Mouse (Mus musculus): ENCODE measurements at regions not wholly inside any gene's neighbourhood (a gene's known extent, or its start where the extent isn't known, plus 50 kb on each side); places are given as distances from the start of the nearest gene placed in this dataset.

DNA sequence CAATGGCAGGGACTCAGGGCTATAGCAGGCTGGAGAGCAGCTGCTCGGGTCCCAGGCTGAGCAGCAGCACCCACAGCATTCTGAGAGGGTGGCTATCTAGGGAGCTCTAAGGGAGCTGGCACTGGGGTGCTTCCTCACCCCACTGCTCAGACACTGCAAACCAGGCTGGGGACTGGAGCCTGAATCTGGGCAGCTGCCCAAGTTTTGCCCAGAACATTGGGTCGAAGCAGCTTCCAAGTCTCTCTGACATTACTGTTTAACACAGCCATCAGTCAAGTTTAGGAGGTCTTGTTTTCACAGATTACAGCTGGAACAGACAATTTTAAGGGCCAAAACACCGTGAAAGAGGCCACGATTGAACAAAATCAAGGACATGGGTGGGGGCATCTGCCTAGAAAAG is 96.1 kb upstream of the Tcerg1l start:
- peak; percentile 20 to 22 for DNase-seq

DNA sequence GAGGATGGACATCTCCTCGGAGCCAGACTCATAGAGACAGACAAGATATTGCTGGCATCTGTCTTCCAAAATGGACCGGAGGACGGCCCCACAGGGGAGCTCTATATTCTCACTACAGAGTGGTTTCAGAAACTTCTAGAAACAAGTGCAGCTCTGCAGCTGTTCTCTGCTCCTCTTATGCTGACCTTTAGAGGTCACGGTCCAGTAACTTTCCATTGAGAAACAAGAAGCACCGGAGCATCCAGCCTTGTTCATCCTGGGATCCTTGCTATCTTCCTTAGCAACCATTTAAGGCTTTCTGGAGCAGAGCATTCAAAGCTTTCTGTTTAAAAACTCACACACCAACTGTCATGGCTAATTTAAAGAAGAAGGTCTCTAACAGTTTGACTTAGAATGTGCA is 94.7 kb upstream of the Tcerg1l start:
- DNase-seq, result no peak

DNA sequence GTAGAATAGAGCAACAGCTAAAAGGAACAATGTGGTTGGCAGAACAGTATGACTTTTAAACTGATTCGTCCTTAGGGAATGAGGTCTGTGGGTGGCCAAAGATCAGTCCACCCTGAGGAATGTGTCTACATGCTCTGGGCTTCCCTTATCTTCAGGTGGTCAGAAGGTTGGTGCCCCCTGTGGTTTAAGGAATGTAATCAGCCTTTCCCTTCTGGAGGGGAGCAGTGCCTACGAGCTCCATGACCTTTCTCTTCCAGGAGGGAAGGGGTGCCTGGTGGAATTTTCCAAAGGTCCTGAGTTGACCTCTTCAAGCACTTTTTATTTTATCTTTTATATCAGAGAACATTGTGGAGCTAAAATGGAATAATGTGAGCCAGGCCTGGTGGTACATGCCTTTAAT is 91.9 kb upstream of the Tcerg1l start:
- DNase-seq, result no peak

DNA sequence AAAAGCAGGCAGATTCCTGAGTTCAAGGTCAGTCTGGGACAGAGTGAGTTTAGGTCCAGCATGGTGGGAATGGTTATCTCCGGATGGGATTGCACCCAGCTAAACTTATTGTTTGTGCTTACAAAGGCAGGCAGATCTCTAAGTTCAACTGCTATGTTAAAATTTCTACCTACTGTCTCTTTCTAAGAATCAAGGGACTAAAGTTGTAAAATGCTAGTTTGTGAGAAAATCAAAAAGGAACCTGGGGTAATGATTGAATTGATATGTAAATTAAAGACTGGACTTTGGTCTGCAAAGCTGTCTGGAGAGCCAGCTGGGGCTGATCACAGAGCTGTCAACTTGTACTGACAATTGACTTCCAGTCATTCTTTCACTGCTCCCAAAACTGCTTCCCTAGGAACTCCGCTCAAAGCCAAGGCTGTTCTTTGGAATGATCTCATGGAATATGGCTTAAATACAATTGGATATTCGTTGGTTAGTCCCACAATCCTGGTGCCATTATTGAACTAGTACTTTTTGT is 90.7 kb upstream of the Tcerg1l start:
- peak; percentile 19 to 25 for DNase-seq

DNA sequence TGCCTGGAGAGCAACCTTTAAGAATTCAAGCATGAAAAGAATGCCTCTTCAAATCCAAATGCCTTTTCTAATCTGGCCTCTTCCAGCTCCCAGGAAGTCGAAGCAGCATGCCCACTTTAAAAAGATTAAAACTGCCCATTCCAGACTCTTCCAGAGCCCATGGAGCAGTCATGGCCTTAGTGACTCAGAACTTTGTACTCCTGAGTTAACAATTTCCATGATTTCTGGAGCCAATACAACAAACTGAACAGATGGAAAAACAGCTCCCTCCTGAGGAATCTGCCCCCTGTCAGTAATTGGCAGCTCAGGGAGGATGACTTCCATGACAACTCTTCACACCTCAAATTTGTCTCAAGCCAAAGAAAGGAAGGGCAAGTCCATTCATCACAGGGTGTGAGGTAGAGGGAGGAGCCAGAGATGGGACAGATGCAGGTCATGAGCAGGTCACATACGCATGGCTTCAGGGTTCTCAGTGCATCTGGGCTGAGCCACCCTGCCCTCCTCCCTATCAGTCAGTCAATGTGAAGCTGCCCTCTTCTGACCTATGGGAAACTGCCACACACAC is 75.4 kb upstream of the Tcerg1l start:
- no peak for DNase-seq

DNA sequence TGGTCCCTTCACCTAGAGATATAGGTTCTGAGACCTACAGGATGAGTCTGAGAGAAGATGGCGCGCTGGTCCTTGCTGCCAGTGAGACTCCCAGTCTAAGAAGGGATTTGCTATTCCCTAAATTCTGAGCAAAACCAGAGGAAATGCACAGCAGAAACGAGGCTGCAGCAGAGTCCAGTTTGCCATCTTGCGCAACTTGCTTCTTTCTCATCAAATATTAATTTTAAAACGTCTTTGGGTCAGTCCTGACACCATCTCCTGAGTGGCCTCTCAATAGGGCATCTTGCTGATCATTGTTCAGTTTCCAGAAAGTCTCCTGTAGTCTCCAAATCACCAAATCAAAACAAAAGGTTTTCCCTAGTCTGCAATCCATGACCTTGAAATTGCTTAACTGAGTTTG is 74.8 kb upstream of the Tcerg1l start:
- DNase-seq, result no peak

DNA sequence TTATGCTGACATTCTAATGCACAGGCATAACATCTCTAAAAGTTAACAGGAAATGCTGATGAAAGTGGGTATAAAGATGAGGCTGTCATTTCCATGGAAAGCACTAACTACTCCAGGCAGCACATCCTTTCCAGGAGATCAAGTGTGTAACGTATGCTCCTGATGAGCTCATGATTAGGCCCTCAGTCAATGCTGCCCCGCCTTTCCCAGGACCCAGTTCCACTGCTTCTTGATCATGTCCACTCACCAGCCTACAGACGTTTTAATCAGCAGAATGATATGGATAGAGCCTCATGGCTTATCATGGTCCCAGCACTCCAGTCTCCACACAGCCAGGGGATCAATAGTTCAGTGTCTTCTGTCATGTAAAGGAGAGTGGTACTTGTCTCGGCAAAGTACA is 71.7 kb upstream of the Tcerg1l start:
- DNase-seq, result no peak

DNA sequence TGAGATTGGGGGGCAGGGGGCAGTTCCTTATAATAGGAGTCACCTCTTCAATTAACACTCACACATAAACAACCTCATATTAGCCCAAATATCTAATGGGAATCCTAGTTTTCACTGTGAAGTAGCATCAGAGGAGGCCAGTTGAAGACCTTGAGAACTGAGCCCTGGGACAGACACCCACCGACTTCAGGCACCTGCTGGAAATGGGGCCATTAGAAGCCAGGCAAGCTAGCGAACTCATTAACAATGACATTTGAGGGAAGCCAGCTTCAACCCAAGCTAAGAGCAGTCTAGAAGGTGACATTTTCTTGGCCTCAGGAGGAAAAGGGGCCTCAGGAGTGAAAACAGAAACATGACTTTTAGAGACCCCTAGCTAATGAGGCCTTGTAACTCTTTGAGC is 70.9 kb upstream of the Tcerg1l start:
- DNase-seq, result no peak

DNA sequence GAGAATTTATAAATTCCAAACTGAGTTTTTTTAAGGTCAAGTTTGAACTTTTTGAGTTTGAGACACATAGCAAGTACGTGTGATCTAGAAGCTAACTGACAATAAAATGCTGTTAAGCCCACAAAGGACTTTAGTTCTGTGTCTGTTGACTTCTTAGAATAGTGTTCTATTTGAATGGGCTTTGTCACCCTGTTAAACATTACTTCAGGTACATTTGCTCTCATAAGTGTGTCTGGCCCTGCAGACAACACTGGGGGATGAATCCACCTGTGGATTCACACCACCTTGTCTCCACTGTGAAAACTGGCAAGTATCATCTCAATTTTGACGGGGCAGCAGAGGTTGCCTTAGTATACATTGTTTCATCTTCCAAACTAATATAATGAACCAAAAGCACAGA is 70.5 kb upstream of the Tcerg1l start:
- no peak for DNase-seq

DNA sequence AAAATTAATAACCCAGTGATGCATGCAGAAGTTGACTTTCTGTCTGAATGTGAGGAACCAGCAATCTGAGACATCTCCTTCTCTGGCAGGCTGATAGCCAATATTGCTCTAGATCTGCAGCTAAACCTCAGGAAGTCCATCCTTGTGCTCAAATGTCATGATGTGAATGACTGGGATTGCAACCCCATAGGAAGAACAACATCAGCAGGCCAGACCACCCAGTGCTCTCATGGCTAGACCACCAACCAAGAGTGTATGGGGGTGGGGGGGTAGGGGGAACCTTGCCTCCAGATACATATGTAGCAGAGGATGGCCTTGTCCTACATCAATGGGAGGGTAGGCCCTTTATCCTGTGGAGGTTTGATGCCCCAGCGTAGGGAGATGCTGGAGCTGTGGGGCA is 69.9 kb upstream of the Tcerg1l start:
- DNase-seq, result no peak

DNA sequence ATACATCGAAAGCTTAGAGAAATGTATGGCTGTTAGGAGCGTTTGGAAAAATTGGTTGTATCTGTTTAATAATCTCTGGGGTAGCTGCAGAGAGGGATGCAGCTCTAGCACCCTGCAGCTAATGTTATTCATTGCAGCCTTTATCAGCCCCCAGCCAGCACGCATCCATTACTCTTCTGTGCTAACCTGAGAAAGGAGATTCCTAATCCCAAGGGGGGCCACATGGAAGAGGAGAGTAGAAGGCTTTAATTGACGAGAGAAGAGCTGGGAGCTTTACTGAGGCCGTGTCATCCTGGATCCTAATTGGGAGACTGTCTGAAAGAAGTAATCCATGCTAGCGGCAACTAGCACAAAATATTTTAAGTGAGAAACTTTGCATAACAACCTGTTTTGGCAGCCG is 60.4 kb upstream of the Tcerg1l start:
- DNase-seq, result no peak

DNA sequence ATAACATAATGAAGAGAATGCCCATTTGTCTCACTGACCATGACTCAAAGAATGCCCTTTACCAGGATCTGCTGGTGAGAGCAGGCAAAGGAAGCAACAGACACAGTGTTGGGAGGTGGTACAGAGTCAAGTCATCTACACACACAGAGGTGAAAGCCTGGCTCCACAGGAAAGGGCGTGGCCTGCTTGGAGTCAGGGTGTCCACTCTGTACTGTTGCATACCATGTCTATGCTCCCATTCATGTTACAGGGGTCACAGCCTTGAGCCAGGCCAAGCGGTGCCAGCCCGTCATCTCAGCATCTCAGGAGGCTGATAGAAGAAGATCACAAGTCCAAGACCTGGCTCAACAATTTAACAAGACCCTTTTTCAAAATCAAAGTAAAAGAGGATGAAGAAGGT is 57.8 kb upstream of the Tcerg1l start:
- DNase-seq, result no peak

DNA sequence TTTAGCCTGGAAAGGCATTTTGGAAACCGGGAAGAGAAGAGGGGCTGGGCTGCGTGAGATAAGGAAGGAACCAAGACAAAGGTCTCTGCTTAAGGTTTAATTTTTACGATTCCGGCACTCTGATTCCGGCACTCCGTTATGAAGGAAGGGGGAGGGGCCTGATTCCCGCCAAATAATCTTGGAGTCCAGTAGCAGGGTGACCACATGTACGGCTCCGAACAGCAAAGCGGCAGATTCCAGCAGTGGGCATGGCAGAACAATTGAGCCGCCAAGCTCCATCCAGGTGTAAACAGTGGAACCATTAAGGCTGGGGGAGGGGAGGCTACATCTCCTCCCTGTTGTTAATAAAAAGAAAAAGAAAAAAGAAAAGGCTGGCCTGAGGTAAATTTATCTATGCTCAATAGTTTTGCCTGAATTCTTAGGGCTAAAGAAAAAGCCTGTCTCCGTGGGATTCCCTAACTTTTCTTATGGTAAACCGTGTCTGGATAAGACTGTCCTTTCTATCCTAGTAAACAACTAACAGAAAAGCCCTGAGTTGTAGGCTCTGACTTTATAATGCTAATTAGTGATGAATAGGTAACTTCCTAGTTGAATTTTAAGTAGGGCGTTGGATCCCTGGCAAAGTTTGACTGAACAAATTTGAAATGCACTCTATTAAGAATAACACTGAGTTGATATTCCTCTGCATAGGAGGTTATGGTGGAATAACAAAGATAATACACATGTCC is 57.1 kb upstream of the Tcerg1l start:
- peak; percentile 8 to 17 for DNase-seq

DNA sequence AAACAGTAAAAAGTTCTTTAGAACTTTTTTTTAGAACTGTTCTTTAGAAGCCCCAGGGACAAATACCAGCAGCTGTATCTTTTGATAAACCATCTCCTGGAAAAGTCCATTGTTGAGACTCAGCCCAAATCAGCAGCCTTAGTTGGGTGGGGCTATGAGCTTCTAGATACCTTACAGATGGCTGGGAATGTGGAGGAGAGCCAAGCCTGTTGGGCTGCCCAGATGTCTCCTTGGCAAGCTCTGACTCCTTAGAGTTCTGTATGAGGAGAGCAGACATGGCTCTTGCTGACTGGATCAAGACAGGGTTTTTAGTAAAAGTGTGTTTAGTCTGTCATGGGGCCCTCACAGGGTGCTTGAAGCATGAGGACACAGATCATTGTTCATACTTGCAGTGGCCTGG is 53.8 kb upstream of the Tcerg1l start:
- no peak for DNase-seq

DNA sequence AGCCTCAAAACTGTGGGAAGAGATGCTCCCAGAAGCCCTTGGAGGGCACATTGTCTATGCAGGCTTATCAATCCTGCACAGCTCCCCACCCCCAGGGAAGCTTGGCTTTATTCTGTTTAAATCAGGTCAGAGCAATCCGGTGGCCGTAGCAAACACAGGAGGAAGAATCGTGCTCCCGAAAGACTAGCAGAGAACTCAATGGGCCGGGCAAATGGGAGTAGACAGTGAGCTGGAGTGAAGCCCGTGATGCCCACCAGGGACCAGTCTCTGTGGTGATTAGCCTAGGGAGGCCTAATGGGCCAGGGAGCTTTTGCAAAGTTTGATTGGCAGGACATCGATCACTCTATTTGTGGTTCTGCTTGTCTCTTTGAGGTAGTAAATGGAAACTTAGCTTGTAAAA is 51.0 kb upstream of the Tcerg1l start:
- no peak for DNase-seq
